Mouse (Mus musculus): ENCODE data around the gene Nt5c.

DNA sequence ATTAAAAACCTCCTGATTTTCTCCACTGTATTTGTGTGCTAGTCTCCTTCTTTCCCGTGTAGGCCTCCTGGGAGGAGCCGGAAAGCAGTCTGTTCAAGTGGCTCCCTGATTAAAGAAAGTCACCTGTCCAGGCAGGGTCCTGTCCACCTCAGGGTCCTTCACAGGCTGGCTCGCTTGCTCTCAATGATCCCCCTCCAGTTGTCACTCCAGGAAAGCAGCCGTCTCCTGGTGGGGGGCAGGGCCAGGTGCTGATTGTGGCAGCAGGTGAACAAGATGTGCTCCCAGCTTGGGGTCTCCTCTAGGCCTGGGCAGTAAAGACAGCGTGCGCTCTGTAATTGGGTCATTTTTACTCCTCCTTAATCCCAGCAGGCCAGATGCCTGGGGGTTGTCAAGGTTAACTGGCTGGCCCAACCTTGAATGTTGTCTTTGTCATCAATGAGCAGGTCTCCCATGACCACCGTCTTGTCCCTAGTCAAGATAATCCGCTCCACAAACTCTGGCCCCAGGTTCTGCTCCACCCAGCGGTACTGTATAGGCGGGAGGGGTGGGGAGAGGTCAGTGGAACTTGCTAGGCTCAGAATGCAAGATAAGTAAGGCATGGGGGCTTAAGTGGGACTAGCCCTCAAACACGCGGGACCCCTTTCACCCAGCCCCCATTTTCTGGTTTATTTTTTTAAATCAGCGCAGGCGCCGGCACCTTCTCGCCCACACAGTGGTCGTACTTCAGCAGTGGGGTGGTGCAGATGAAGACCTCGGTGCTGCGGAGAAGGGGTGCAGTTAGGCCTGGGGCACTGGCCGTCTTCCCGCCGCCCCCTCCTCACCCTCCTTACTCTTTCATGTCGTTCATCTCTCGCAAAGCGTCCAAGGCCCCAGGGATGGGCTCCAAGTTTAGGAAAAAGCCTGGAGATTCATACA, 964 bp downstream of the Nt5c start:
- TF ChIP-seq POLR2A (IDR thresholded peaks at IDR 0.05; ENCODE audit: low read depth, low read length) (no peak), CTCF (IDR thresholded peaks at IDR 0.05; ENCODE audit: extremely low read depth, insufficient read length, insufficient replicate concordance, low read depth, low read length) (no peak)
